Mouse (Mus musculus): ENCODE measurements around the gene Ndufab1. TPM values are rescaled to one million over a fixed set of nuclear protein-coding genes. Genes with fewer than 3 reads are reported as not detected.

Ndufab1 gene
- polyA plus RNA-seq, 1 experiment from 2014 or later, result 1,343 TPM

GRCm38 (mm10) chr7:122066102-122066944 is 35.4 kb downstream of the Ndufab1 start:
- H3K4me3 ChIP-seq, result peak overlapping the region; percentile 81
- H3K27ac ChIP-seq (replicated peaks), result peak overlapping the region; percentile 97
- peak overlapping the region; percentile 90 for H3K4me2 ChIP-seq
- no peaks in the 10 kb centered on the region for H3K27me3 ChIP-seq (replicated peaks)
- WGBS, result 14% methylated on average over 31 of the region's 31 CpGs
- no peaks in the 10 kb centered on the region for H3K9me3 ChIP-seq
- no peak for ATAC-seq (ENCODE audit: extremely low read depth, insufficient number of reproducible peaks, low FRiP score, low TSS enrichment)
- peaks cover 38% of the 10 kb centered on the region for H3K4me1 ChIP-seq
- peak overlapping the region; percentile 94 for H3K9ac ChIP-seq
- peaks cover 44% of the 10 kb centered on the region for H3K36me3 ChIP-seq

DNA sequence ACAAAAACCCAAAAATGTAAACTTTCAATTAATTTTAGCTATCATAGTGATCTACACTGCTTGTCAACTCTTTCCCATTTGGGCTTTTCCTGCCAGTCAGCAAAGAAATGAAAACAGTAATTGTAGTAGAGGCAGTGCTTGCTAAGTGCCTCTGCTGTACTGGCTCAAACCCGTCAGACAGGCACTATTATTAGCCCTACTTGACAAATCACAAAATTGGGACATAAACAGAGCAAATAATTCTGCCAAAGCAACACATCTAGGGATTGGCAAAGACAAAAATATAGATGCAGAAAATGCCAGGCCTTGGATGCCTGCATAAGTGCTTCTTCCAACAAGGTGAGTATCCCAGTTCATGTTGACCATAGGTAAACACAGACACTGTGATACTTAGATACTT is 36.0 kb downstream of the Ndufab1 start:
- H3K4me1 ChIP-seq, result peaks cover 38% of the 10 kb centered on the region
- H3K4me3 ChIP-seq, result peak overlapping the region; percentile 81
- peak overlapping the region; percentile 20; the same call in 1 of the 2 replicates for H3K9ac ChIP-seq
- WGBS, result 32% methylated on average over 1 of the region's 1 CpGs
- no peaks in the 10 kb centered on the region for H3K9me3 ChIP-seq
- H3K4me2 ChIP-seq, result peak overlapping the region; percentile 90
- H3K36me3 ChIP-seq, result peaks cover 39% of the 10 kb centered on the region
- no peak for ATAC-seq (ENCODE audit: extremely low read depth, insufficient number of reproducible peaks, low FRiP score, low TSS enrichment)
- H3K27ac ChIP-seq (replicated peaks), result peak overlapping the region; percentile 97
- no peaks in the 10 kb centered on the region for H3K27me3 ChIP-seq (replicated peaks)

DNA sequence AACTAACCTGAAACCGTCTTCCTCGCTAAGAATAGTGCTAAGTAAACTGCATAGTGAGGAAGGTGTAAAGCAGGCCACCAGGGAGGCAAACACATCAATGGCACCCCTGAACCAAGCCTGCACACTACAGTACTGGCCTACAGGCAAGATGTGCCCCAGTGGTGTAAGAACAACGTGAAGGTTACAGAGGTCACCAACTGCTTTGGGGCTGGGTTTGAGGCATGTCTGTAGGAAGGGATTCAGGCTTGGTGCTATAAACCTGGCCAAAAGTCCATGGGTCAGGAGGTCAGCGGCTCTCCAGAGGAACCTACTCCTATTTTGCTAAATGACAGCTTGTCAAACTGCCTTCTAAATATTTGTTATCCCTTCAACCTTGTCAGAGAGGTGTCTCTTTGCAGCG is 45.1 kb downstream of the Ndufab1 start:
- Histone ChIP-seq H3K27me3 (replicated peaks) (no peaks in the 10 kb centered on the region), H3K4me3 (no peak overlapping the region), H3K27ac (replicated peaks) (no peak overlapping the region), H3K36me3 (peaks cover 72% of the 10 kb centered on the region), H3K4me2 (no peak overlapping the region), H3K9me3 (no peaks in the 10 kb centered on the region), H3K4me1 (no peaks in the 10 kb centered on the region), H3K9ac (no peak overlapping the region)
- 76% methylated on average over 5 of the region's 5 CpGs for WGBS
- no peak for ATAC-seq (ENCODE audit: extremely low read depth, insufficient number of reproducible peaks, low FRiP score, low TSS enrichment)

- peaks cover 36% of the 10 kb centered on the region for H3K4me1 ChIP-seq
- H3K9ac ChIP-seq, result no peak overlapping the region
- H3K36me3 ChIP-seq, result peaks cover 54% of the 10 kb centered on the region
- H3K27ac ChIP-seq (replicated peaks), result no peak overlapping the region
- no peak overlapping the region for H3K4me2 ChIP-seq
- no peak overlapping the region for H3K4me3 ChIP-seq
- H3K27me3 ChIP-seq (replicated peaks), result no peaks in the 10 kb centered on the region
- ATAC-seq (ENCODE audit: extremely low read depth, insufficient number of reproducible peaks, low FRiP score, low TSS enrichment), result no peak
- no peaks in the 10 kb centered on the region for H3K9me3 ChIP-seq
- WGBS, result 75% methylated on average over 1 of the region's 1 CpGs
Observed at GRCm38 (mm10) chr7:122050834-122051233, 50.9 kb downstream of the Ndufab1 start.

DNA sequence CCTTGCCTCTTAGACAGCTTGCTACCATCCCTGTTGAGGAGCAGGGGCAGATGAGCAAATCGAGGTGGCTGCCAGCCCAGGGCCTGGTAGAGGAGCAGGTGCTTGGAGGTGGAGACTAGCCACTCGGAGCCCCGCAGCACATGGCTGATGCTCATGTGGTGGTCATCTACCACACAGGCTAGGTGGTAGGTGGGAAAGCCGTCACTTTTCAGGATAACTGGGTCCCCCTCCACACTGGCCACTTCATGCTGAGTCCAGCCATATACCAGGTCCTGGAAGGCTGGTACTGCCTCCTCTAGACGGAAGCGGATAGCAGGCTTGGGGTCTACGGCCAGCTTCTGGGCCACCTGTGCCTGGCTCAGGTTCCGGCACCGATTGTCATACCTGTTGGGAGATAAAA is 53.5 kb downstream of the Ndufab1 start:
- H3K4me3 ChIP-seq, result no peak overlapping the region

GRCm38 (mm10) chr7:122046813-122047212 is 54.9 kb downstream of the Ndufab1 start:
- peaks cover 72% of the 10 kb centered on the region for H3K4me1 ChIP-seq
- no peaks in the 10 kb centered on the region for H3K27me3 ChIP-seq (replicated peaks)
- 16% methylated on average over 2 of the region's 2 CpGs for WGBS
- peak overlapping the region; percentile 98 for H3K27ac ChIP-seq (replicated peaks)
- H3K4me2 ChIP-seq, result peak overlapping the region; percentile 63
- no peak for ATAC-seq (ENCODE audit: extremely low read depth, insufficient number of reproducible peaks, low FRiP score, low TSS enrichment)
- peak overlapping the region; percentile 35 for H3K4me3 ChIP-seq
- peaks cover 51% of the 10 kb centered on the region for H3K36me3 ChIP-seq
- H3K9ac ChIP-seq, result peak overlapping the region; percentile 78
- H3K9me3 ChIP-seq, result no peaks in the 10 kb centered on the region

More for the DNA sequence above, 53.5 kb downstream of the Ndufab1 start:
- no peak for ATAC-seq (ENCODE audit: extremely low read depth, insufficient number of reproducible peaks, low FRiP score, low TSS enrichment)
- H3K9me3 ChIP-seq, result no peaks in the 10 kb centered on the region
- H3K4me2 ChIP-seq, result no peak overlapping the region
- H3K36me3 ChIP-seq, result peaks cover 44% of the 10 kb centered on the region
- peak overlapping the region; percentile 98 for H3K27ac ChIP-seq (replicated peaks)
- peak overlapping the region; percentile 33; the same call in 1 of the 2 replicates for H3K9ac ChIP-seq
- peaks cover 63% of the 10 kb centered on the region for H3K4me1 ChIP-seq
- no peaks in the 10 kb centered on the region for H3K27me3 ChIP-seq (replicated peaks)
- WGBS, result 87% methylated on average over 9 of the region's 9 CpGs

DNA sequence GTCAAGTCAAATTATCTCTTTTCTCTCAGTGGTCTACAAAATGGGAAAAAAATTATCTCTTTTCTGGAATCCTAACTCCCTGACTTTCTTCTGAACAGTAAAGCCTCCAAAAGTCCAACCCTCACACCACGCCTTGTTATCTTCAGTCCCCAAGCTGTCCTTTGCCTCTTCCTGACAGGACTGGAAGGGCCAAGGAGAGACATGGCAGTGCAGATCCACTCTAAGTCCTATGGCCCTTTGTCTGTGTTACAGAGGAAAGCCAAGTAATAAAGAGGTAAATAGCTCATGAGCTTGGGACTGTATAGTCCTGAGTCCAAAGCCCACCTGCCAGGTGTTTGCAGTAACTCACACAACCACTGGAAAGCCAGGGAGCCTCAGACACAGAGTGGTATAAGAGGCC is 56.0 kb downstream of the Ndufab1 start:
- Histone ChIP-seq H3K9ac (peak overlapping the region; percentile 78), H3K27ac (replicated peaks) (peak overlapping the region; percentile 98), H3K4me2 (peak overlapping the region; percentile 63), H3K4me3 (peak overlapping the region; percentile 35), H3K9me3 (no peaks in the 10 kb centered on the region), H3K4me1 (peaks cover 72% of the 10 kb centered on the region), H3K36me3 (peaks cover 53% of the 10 kb centered on the region), H3K27me3 (replicated peaks) (no peaks in the 10 kb centered on the region)
- ATAC-seq (ENCODE audit: extremely low read depth, insufficient number of reproducible peaks, low FRiP score, low TSS enrichment), result no peak
- WGBS, result 11% methylated on average over 1 of the region's 1 CpGs

GRCm38 (mm10) chr7:122045181-122045634 is 56.5 kb downstream of the Ndufab1 start:
- ATAC-seq (ENCODE audit: extremely low read depth, insufficient number of reproducible peaks, low FRiP score, low TSS enrichment), result peak; percentile 70; the same call in 1 of the 2 replicates
- peak overlapping the region; percentile 63 for H3K4me2 ChIP-seq
- WGBS, result 17% methylated on average over 4 of the region's 4 CpGs

GRCm38 (mm10) chr7:122044106-122044505 is 57.6 kb downstream of the Ndufab1 start:
- Histone ChIP-seq H3K27ac (replicated peaks) (peak overlapping the region; percentile 98), H3K4me1 (peaks cover 69% of the 10 kb centered on the region), H3K9me3 (no peaks in the 10 kb centered on the region), H3K4me3 (0 out of 2 replicates have a peak overlapping the region, but pooled peaks have one; percentile 13), H3K36me3 (peaks cover 65% of the 10 kb centered on the region), H3K4me2 (peak overlapping the region; percentile 63), H3K27me3 (replicated peaks) (no peaks in the 10 kb centered on the region), H3K9ac (peak overlapping the region; percentile 29)
- ATAC-seq (ENCODE audit: extremely low read depth, insufficient number of reproducible peaks, low FRiP score, low TSS enrichment), result no peak
- WGBS, result 73% methylated on average over 8 of the region's 8 CpGs

More at GRCm38 (mm10) chr7:122045181-122045634, 56.5 kb downstream of the Ndufab1 start:
- peaks cover 72% of the 10 kb centered on the region for H3K4me1 ChIP-seq
- H3K27ac ChIP-seq (replicated peaks), result peak overlapping the region; percentile 98
- no peaks in the 10 kb centered on the region for H3K27me3 ChIP-seq (replicated peaks)
- H3K9ac ChIP-seq, result peak overlapping the region; percentile 78
- peaks cover 54% of the 10 kb centered on the region for H3K36me3 ChIP-seq
- peak overlapping the region; percentile 35 for H3K4me3 ChIP-seq
- H3K9me3 ChIP-seq, result no peaks in the 10 kb centered on the region

Measured in heart, embryonic 13.5 days (tissue).